Mouse (Mus musculus): ENCODE data around the gene Zfp648. TPM values are rescaled to one million over a fixed set of nuclear protein-coding genes. Genes with fewer than 3 reads are reported as not detected.

The Zfp648 gene
- total RNA-seq (2012; rRNA removed) (not detected in 2 replicates), total RNA-seq (2014; rRNA removed) (not detected in 2 replicates), polyA plus RNA-seq (2012; ENCODE audit: insufficient read length, low read depth) (not detected in 2 replicates)

DNA sequence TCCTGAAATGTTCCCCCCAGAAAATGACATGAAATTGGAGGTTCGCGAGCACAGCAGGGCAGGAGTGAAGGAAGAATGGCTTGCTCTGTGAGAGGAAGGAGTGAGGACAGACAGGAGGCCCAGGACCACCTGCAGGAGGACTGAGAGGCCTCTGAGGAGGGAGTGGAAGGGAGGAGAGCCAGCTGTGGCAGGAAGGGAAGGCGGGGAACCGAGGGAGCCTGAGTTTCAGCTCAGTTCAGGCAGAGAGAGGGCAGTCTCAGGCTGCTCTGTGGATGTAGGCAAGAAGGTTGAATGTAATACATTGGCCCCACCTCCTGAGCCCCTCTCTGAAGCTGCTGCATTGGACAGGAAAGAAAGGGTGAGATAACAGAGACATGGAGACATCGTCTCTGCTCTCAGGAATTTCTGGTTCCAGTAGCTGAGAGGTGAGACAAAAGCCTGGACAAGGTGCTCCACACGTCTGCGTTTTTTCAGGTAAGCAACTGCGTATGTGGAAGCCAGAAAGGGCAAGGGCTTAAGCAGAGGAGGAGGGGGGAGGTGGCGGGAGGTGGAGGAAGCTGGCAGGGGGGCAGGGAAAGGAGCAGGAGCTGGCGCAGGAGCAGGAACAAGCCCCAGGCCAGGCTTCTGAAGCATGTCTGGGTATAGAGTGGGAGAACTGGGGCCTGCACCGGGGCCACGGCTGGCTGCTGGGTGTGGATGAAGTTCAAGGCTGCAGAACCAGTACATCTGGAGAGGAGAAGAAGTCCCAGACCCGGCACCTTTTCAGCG is at the start of gene Zfp648:
Gene Zfp648 (plus strand): TSS at position 233 of the 768 bp plus-strand sequence.
- dilution Hi-C loops (cut with MboI; ENCODE audit: extremely low pct_ligation_motif_present, extremely low pct_unique_long_range_greater_than_20kb, low sequenced_read_pairs): no loop called here
- Histone ChIP-seq H3K27me3 (replicated peaks) (peaks cover 4% of the 10 kb centered on the region), H3K4me2 (ENCODE audit: insufficient read depth, low read depth, poor library complexity, severe bottlenecking) (no peak within 1 kb of the TSS), H3K9me3 (replicated peaks; ENCODE audit: low read length) (no peaks in the 10 kb centered on the region), H3K27ac (ENCODE audit: insufficient read depth, low read depth) (no peak within 1 kb of the TSS), H3K4me3 (replicated peaks in 1 of 3; ENCODE audit: low read depth in 2 of 3, low read length in 2 of 3, poor library complexity in 1 of 3) (no peak within 1 kb of the TSS), H3K36me3 (replicated peaks in 1 of 2; ENCODE audit: control insufficient read depth in 1 of 2, insufficient read depth in 1 of 2, low read length in 1 of 2) (no peaks in the 10 kb centered on the region), H3K9ac (ENCODE audit: insufficient read depth, low read depth) (no peak within 1 kb of the TSS), H3K4me1 (ENCODE audit: control insufficient read depth in 1 of 2, insufficient read depth in 2 of 2) (no peaks in the 10 kb centered on the region), H3K79me2 (replicated peaks; ENCODE audit: control insufficient read depth, extremely low read depth, insufficient read depth, poor library complexity, severe bottlenecking) (no peaks in the 10 kb centered on the region)
- in situ Hi-C loops (cut with MboI; ENCODE audit: low pct_ligation_motif_present, low pct_unique_long_range_greater_than_20kb, low sequenced_read_pairs): no loop called here
- TF ChIP-seq GABPA (IDR thresholded peaks at IDR 0.05; ENCODE audit: insufficient replicate concordance, low read depth, low read length): no peak
- no peak for TF ChIP-seq CTCF (conservative IDR thresholded peaks at IDR 0.05 in 1 of 2, IDR thresholded peaks at IDR 0.05 in 1 of 2; ENCODE audit: low read depth in 2 of 2, low read length in 2 of 2)
- TF ChIP-seq USF1 (IDR thresholded peaks at IDR 0.05; ENCODE audit: low read depth, low read length): no peak
- no peak for TF ChIP-seq MAFK (IDR thresholded peaks at IDR 0.05; ENCODE audit: insufficient replicate concordance, low read length)
- TF ChIP-seq ZNF384 (IDR thresholded peaks at IDR 0.05; ENCODE audit: low read depth, low read length): no peak
- no peak for TF ChIP-seq MYC (IDR thresholded peaks at IDR 0.05; ENCODE audit: low read depth, low read length)
- no peak for TF ChIP-seq ZMIZ1 (IDR thresholded peaks at IDR 0.05; ENCODE audit: low read depth, low read length)
- TF ChIP-seq E2F4 (IDR thresholded peaks at IDR 0.05; ENCODE audit: insufficient replicate concordance, low read depth, low read length): no peak
- TF ChIP-seq MEF2A (IDR thresholded peaks at IDR 0.05; ENCODE audit: borderline replicate concordance, low read depth, low read length): no peak
- TF ChIP-seq NRF1 (IDR thresholded peaks at IDR 0.05; ENCODE audit: low read depth, low read length): no peak
- no peak for TF ChIP-seq SMC3 (IDR thresholded peaks at IDR 0.05; ENCODE audit: low read depth, low read length)
- no peak for TF ChIP-seq POLR2A (IDR thresholded peaks at IDR 0.05; ENCODE audit: low read depth, low read length)
- no peak for TF ChIP-seq UBTF (IDR thresholded peaks at IDR 0.05; ENCODE audit: low read depth, low read length)
- no peak for DNase-seq (ENCODE audit: extremely low read depth)

GRCm38 (mm10) chr1:154152539-154152938 is 48.4 kb upstream of the Zfp648 start:
- Histone ChIP-seq H3K9me3 (replicated peaks; ENCODE audit: low read length) (no peaks in the 10 kb centered on the region), H3K4me1 (ENCODE audit: control insufficient read depth in 1 of 2, insufficient read depth in 2 of 2) (no peaks in the 10 kb centered on the region), H3K4me3 (replicated peaks in 1 of 3; ENCODE audit: low read depth in 2 of 3, low read length in 2 of 3, poor library complexity in 1 of 3) (no peak overlapping the region), H3K36me3 (replicated peaks in 1 of 2; ENCODE audit: control insufficient read depth in 1 of 2, insufficient read depth in 1 of 2, low read length in 1 of 2) (no peaks in the 10 kb centered on the region), H3K4me2 (ENCODE audit: insufficient read depth, low read depth, poor library complexity, severe bottlenecking) (no peak overlapping the region), H3K27me3 (replicated peaks) (no peaks in the 10 kb centered on the region), H3K9ac (ENCODE audit: insufficient read depth, low read depth) (no peak overlapping the region), H3K79me2 (replicated peaks; ENCODE audit: control insufficient read depth, extremely low read depth, insufficient read depth, poor library complexity, severe bottlenecking) (no peaks in the 10 kb centered on the region), H3K27ac (ENCODE audit: insufficient read depth, low read depth) (no peak overlapping the region)
- no peak for TF ChIP-seq BHLHE40 (IDR thresholded peaks at IDR 0.05; ENCODE audit: low read depth, low read length)
- TF ChIP-seq PAX5 (IDR thresholded peaks at IDR 0.05; ENCODE audit: low read length): no peak
- TF ChIP-seq SIN3A (IDR thresholded peaks at IDR 0.05; ENCODE audit: low read length): no peak
- peak; percentile 36 to 58; a peak in 3 of 4 replicates for TF ChIP-seq CTCF (conservative IDR thresholded peaks at IDR 0.05 in 1 of 2, IDR thresholded peaks at IDR 0.05 in 1 of 2; ENCODE audit: low read depth in 2 of 2, low read length in 2 of 2)
- peak; percentile 17; the same call in 1 of the 2 replicates for TF ChIP-seq SMC3 (IDR thresholded peaks at IDR 0.05; ENCODE audit: low read depth, low read length)
- no peak for TF ChIP-seq JUND (conservative IDR thresholded peaks at IDR 0.05; ENCODE audit: low read depth, low read length)
- TF ChIP-seq CHD2 (IDR thresholded peaks at IDR 0.05; ENCODE audit: low read length): no peak
- no peak for TF ChIP-seq MEF2A (IDR thresholded peaks at IDR 0.05; ENCODE audit: borderline replicate concordance, low read depth, low read length)
- DNase-seq (ENCODE audit: extremely low read depth): peak; percentile 9
- dilution Hi-C loops (cut with MboI; ENCODE audit: extremely low pct_ligation_motif_present, extremely low pct_unique_long_range_greater_than_20kb, low sequenced_read_pairs): no loop called here
- in situ Hi-C loops (cut with MboI; ENCODE audit: low pct_ligation_motif_present, low pct_unique_long_range_greater_than_20kb, low sequenced_read_pairs): no loop called here

Data from CH12.LX (cell line).